In genomic region chr4:48690640-48691039, GRCm38 (mm10) we compare ENCODE assay signal across 10 mouse cellular contexts. TPM values are rescaled to one million over a fixed set of nuclear protein-coding genes. Genes with fewer than 3 reads are reported as not detected.
DNase-seq lines count a peak whose midpoint lies in the region; ATAC-seq and TF ChIP-seq lines count a peak whose summit lies in the region.
"Had no signal": no experiment of that assay in that cellular context is flagged by ENCODE, and none has a peak within 500 bp of the region (broad histone marks: within the 10 kb centered on the region; RNA-seq: fewer than 3 reads in every experiment).

No protein-coding gene starts in this region.

- peak overlapping the region; percentile 6; the same call in 1 of the 2 replicates for H3K27ac ChIP-seq in forebrain, embryonic 14.5 days (ENCODE audit: low read depth, low read length)
- H3K27ac ChIP-seq in forebrain, embryonic 10.5 days: no peak overlapping the region
- H3K27ac ChIP-seq in cerebellum, adult 2 months (ENCODE audit: insufficient read depth, low read length): no peak overlapping the region
- H3K27ac ChIP-seq: heart, embryonic 13.5 days had no signal

- peak; percentile 32; the same call in 1 of the 2 replicates for TF ChIP-seq CTCF in cerebellum, adult 2 months (IDR thresholded peaks at IDR 0.05; ENCODE audit: borderline replicate concordance, insufficient read depth, low read depth, low read length)

- H3K27me3 ChIP-seq in forebrain, embryonic 14.5 days (replicated peaks; ENCODE audit: control insufficient read depth, insufficient read depth, low read length): no peaks in the 10 kb centered on the region
- H3K27me3 ChIP-seq in forebrain, embryonic 10.5 days (ENCODE audit: poor library complexity, severe bottlenecking): no peaks in the 10 kb centered on the region
- no peaks in the 10 kb centered on the region for H3K27me3 ChIP-seq in cerebellum, adult 2 months (ENCODE audit: control insufficient read depth, insufficient read depth, low read length)
- H3K27me3 ChIP-seq: heart, embryonic 13.5 days had no signal

- WGBS in forebrain, embryonic 14.5 days: 67% methylated on average over 9 of the region's 9 CpGs
- WGBS in forebrain, embryonic 10.5 days: 85% methylated on average over 9 of the region's 9 CpGs
- 8% methylated on average over 9 of the region's 9 CpGs for WGBS in cerebellum, adult 2 months

- peaks cover 4% of the 10 kb centered on the region; the same call in 1 of the 2 replicates for H3K4me1 ChIP-seq in forebrain, embryonic 14.5 days (ENCODE audit: control insufficient read depth, insufficient read depth, low read length)
- H3K4me1 ChIP-seq in forebrain, embryonic 10.5 days: peaks cover 15% of the 10 kb centered on the region
- no peaks in the 10 kb centered on the region for H3K4me1 ChIP-seq in cerebellum, adult 2 months (ENCODE audit: control insufficient read depth, insufficient read depth, low read length)

- H3K9me3 ChIP-seq in forebrain, embryonic 14.5 days (replicated peaks; ENCODE audit: control insufficient read depth, low read length): no peaks in the 10 kb centered on the region
- no peaks in the 10 kb centered on the region for H3K9me3 ChIP-seq in forebrain, embryonic 10.5 days
- H3K9me3 ChIP-seq: heart, embryonic 13.5 days had no signal

- H3K9ac ChIP-seq in forebrain, embryonic 14.5 days (ENCODE audit: low read length): no peak overlapping the region
- H3K9ac ChIP-seq: heart, embryonic 13.5 days had no signal

- TF ChIP-seq POLR2A in cerebellum, adult 2 months (IDR thresholded peaks at IDR 0.05; ENCODE audit: borderline replicate concordance, insufficient read depth, low read length): no peak

- H3K4me3 ChIP-seq in forebrain, embryonic 14.5 days (ENCODE audit: low read depth, low read length): no peak overlapping the region
- H3K4me3 ChIP-seq in forebrain, embryonic 10.5 days: no peak overlapping the region
- no peak overlapping the region for H3K4me3 ChIP-seq in cerebellum, adult 2 months (replicated peaks; ENCODE audit: insufficient read depth, low read depth, low read length)
- H3K4me3 ChIP-seq: heart, embryonic 13.5 days had no signal

- H3K4me2 ChIP-seq in forebrain, embryonic 14.5 days (ENCODE audit: low read length): no peak overlapping the region
- H3K4me2 ChIP-seq: heart, embryonic 13.5 days had no signal

- peak; percentile 54 for ATAC-seq in forebrain, embryonic 14.5 days
- peak; percentile 83 for ATAC-seq in granulocyte monocyte progenitor cell, adult 5-6 weeks (replicated peaks; ENCODE audit: poor library complexity, severe bottlenecking)
- no peak for ATAC-seq in monocyte, adult 5-6 weeks (replicated peaks; ENCODE audit: insufficient number of reproducible peaks, low FRiP score, low TSS enrichment, poor library complexity, severe bottlenecking)

- H3K36me3 ChIP-seq in forebrain, embryonic 14.5 days (ENCODE audit: control insufficient read depth, insufficient read depth, low read length): no peaks in the 10 kb centered on the region
- no peaks in the 10 kb centered on the region for H3K36me3 ChIP-seq in forebrain, embryonic 10.5 days (replicated peaks)
- H3K36me3 ChIP-seq: heart, embryonic 13.5 days had no signal

- peak; percentile 89 for DNase-seq in forebrain, embryonic 14.5 days (ENCODE audit: low spot score)
- DNase-seq in forebrain, embryonic 10.5 days (ENCODE audit: extremely low spot score, low spot score): no peak
- DNase-seq in A20 (ENCODE audit: low read depth, low spot score): peak; percentile 62
- DNase-seq in cerebellum, adult 2 months: peak; percentile 83 to 90
- DNase-seq in left cerebral cortex, adult 8-10 months (ENCODE audit: low spot score in 2 of 2): peak; percentile 34 to 73
- peak; percentile 26 for DNase-seq in retina, adult 2 months (ENCODE audit: low read depth, low spot score)

RNA-seq across cellular contexts. Expression of gene Cavin4, which starts 27.3 kb away (rescaled TPM):
- 1.1 and 1.5 TPM in 2 replicates for polyA plus RNA-seq in forebrain, embryonic 14.5 days (2014; fragmentation: Nextera tagmentation; extraction: Ambion mirVana)
- polyA plus RNA-seq in forebrain, embryonic 10.5 days (2016; fragmentation: Nextera tagmentation; extraction: Ambion mirVana): 0.98 and 1.3 TPM in 2 replicates
- 0.52 and 0.65 TPM in 2 replicates for polyA plus RNA-seq in cerebellum, adult 2 months (2012; rRNA removed)
- total RNA-seq in granulocyte monocyte progenitor cell, adult 5-6 weeks (2014; fragmentation: Nextera tagmentation): not detected in 2 replicates
- total RNA-seq in granulocyte monocyte progenitor cell, adult 5-6 weeks (2017): not detected in 2 replicates
- 1 to 10 TPM; 1.6 to 2.4 (median 2.1) TPM for total RNA-seq in left cerebral cortex, adult 8-10 months (2022)
- not detected in 3 replicates for total RNA-seq in monocyte, adult 5-6 weeks (2017)
- total RNA-seq: neutrophil, adult 5-6 weeks had no signal
